Mouse (Mus musculus) monocyte, adult 2 months (primary cell): ENCODE results near the gene Fads3.

ENCODE experiments used
- DNase-seq, 2 experiments: peaks; one replicate each; pipeline ENCODE4 v3.0.0; 2022; ENCODE audit warnings: low spot score in 2 of 2, low read depth in 1 of 2

Gene Fads3

DNA sequence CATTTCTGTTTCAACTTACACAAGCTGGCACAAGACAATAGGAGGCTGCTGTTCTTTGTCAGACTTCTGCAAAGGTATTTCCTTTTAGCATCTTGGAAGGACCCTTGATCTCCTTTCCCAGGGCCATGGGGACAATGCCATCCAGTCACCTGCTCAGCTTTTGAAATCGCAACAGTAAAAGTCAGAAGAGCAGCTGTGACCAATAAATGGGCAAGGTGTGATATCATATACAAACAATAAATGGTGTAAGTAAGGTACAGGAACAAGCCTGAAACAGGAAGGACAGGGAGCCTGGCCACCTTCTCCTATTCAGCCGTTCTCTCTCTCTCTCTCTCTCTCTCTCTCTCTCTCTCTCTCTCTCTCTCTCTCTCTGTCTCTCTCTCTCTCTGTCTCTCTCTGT lies 9.1 kb downstream of the Fads3 start:
- no peak for DNase-seq

DNA sequence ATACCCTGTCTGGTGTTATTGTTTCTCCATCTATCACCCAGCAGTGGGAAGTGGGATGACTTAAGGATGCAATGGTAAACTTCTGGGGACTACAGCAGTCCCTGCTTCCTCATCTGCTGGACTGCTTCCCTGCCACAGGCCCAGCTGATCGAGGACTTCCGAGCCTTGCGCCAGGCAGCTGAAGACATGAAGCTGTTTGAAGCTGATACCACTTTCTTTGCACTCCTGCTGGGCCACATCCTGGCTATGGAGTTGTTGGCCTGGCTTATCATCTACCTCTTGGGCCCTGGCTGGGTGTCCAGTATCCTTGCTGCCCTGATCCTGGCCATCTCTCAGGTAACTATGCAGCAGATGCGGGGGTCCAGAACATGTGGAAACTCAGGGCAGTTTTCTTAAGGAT lies 11.3 kb downstream of the Fads3 start:
- DNase-seq, result no peak

DNA sequence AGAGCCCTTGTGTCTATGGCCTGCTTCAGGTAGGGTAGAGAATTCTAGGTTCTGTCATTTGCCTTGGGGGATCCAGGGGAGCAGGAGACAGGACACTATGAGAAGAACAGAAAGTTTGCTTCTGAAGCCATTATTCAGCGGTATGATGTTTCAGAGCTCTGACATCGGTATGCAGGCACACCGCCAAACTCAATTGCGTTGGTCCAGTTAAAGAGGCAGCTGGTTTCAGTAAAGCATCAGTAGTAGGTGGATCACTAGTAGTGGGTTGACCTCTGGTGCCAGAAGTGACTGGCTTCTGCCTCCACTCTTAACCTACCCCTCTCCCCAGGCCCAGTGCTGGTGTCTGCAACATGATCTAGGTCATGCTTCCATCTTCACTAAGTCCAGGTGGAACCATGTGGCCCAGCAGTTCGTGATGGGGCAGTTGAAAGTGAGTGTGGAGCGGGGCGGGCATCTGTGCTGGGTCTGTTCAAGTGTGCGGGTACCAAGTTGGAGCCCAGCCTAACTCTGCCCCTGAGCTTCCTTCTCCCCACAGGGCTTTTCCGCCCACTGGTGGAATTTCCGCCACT lies 12.4 kb downstream of the Fads3 start:
- DNase-seq, result no peak

DNA sequence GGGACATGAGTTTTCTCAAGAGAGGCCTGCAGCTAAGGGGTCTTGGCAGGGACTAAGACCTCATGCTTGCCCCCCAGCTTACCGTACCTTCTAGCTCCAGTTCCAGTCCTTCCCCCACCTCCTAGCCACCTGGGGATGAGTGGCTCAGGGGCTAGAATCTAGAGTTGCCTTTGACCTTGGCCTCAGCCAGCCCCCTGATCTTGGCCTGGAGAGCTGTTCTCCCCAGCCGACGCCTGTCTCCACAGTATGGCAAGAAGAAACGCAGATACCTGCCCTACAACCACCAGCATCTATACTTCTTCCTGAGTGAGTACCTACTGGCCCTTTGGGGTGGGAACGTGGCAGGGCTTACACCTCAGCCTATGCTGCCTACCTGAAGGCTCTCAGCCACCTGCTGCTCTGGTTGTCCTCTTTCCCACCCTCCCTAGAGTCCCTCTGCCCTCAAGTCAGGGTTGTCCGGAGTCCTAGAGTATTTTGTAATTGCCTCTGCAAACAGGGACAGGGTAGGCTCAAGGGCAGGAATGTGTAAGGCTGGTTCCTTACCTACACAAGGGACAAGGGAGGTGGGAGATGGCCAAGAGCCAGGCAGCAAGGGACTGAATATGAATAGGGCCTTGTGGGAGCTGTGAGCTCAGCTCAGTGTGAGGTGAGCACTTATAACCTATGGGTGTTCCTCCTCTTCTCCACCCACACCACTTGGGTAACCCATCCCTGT lies 13.1 kb downstream of the Fads3 start:
- DNase-seq, result no peak

DNA sequence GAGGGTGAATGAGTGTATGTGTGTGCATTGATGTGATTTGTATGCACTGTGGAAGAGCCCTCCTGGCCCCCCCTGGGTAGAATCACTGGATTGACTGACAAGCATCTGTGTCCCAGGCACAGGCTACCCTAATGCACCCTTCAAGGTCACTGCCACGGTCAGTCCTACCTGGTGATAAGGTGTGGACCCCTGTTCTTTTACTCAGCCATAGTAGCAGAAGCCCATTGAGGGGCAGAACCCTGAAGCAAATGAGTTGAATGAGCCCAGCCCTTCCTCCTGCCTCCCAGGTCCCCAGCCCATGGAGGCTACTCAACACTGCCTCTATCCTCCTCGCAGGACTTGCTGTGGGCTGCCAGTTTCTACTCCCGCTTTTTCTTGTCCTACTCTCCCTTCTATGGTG lies 13.9 kb downstream of the Fads3 start:
- DNase-seq, result no peak

DNA sequence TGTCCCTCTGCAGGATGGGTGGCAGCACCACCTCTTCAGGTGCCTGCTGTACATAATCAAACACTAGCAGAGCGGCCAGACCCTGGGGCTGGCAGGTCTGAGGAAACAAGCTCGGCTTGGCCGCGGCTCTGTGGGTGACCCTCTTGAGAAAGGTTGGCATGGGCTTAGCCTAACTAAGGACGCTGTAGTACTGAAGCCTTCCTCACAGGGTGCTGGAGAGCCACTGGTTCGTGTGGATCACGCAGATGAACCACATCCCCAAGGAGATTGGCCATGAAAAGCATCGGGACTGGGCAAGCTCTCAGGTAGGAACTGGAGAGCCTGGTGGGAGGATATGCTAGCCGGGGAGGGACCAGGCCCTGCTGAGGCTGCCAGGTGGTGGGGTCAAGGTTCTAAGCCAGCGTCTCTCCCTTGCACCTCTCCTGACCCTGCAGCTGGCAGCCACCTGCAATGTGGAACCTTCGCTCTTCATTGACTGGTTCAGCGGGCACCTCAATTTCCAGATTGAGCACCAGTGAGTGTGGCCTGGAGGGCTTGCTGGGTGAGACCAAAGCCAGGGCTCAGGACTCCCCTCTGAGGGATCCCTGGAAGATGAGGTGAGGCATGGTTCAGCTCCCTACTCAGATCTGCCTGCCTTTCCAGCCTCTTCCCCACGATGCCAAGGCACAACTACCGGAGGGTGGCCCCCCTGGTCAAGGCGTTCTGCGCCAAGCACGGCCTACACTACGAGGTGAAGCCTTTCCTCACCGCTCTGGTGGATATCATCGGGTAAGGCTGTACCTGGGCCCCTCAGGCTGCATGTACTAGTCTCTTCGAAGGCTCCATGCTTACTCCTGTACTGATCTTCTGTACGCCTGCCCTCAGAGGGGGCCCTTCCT lies 14.7 kb downstream of the Fads3 start:
- DNase-seq, result no peak

DNA sequence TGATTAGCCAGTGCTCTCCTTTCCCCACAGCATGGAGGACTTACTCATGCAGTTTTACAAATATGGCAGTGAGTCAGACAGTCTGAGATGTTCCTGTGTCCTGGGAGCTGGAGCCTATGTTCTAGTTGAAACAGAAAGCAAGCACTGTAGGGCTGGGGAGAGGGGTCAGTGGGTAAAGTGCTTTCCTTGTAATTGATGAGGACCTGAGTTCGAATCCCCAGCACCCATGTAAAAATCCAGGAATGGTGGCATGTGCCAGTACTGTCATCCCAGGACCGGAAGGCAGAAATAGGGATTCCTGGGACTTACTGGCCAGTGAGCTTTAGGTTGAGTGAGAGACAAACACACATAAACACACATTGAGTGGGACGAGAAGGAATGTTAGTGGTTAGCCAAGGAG lies 15.3 kb downstream of the Fads3 start:
- DNase-seq, result no peak

DNA sequence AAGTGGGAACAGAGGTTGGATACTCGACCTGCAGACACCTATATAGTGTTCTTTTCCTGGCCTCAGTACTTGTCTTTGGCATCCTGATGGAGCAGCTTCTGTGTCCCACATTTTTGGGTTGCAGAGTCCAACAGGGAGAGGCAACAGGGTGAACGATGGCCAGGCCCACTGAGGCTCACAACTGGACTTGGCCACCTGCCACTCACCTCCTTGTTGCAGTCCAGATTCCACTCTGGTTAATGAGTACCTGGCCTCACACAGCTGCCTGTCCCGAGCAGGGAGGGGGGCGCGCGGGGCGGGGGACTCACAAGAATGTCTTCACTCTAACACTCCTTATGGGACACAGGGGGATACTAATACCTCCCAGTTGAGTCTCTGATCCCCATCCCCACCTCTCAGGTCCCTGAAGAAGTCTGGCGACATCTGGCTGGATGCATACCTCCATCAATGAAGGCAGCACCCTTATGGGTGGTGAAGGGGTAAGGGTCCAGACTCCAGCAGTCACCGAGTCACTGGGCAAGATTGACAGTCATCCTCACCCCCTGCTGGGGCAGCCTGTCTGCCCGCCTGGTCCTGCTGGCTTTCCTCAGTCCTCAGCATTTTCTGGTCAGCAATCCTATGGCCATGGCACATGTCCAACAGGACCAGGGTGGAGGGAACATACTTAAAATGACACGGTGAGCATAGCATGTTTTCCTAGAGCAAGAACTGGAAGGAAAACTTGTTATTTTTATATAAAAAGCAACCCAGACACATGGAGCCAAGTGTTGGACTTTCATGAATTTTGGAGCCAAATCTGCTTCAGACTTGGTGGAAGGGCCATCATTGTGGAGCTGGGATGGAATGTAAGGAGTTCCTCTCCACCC lies 16.4 kb downstream of the Fads3 start:
- no peak for DNase-seq

DNA sequence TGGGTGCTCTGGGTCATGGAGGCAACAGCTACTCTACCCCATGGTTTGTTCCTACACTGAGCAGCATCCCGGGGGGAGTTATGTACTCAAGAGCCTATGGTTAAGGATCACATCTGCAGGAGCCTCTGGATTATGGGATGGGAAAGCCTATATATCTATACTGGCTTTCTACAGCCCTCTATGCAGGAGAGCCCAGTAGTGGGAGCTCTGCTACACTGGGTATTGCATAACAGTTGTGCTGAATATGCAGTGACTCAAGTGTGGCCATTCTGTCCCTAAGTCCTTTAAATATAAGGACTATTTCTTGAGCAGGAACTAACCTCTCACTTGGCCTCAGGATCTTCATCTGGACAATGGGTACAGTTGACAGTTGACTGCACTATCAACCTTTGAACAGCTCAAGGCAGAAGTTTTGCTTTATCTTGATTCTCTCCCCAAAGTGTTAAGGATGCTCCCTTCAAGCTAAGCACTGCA lies 17.0 kb downstream of the Fads3 start:
- DNase-seq, result no peak

DNA sequence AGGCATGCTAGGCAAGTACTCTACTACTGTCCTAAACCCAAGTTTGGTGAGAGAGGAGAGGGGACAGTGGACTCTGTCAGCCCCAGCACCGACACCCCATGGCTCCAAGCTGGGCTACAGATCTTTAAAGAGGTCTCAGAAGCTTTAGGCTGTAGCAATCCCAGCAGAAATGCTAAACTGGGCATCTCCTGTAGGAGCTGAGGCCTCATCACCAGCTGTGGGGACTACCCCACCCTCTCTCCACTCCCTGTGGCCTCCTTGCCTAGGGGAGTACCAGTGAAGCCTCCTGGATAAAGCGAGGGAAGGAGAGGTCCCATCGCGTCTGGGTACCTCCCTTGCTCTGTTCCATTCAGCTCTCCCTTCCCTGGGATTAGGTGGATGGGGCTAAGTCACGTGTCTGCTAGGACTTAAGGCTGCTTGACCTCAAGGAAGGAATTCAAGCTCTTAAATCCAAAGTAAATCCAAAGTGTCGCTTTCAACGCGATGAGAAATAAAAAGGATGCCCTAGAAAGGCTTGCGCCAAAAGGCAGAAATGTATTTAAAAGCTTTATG lies 17.6 kb downstream of the Fads3 start:
- DNase-seq, result no peak

DNA sequence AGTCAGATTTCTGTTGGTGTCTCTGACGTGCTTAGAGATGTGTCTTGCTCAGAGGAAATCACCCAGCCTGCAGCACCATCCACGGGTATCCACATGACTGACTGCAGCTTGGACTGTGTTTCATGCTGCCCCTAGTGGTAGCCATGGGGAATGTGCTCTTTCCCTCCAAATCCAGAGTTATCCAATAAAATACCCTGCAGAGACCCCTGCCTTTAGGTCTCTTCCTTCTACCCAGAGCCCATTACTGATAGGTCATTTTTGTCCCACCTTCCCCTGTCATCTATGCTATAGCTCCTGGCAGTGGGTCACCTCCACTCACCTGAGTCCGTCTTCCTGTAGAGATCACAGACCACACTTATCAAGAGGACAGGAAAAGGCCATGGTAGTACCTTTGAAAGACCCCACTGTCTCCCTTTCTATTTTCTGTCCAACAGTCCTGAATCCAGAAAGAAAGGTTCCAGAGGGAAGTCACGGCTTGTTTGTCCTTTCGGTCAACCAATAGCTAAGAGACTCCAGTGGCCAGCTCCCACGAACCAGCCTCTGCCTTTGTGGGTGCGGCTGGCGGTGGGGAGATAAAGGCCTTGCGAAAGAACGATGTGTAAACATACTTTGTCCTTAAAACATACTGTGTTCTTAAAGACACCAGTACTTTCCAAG lies 18.7 kb downstream of the Fads3 start:
- DNase-seq, result peak in 1 of 2 experiments; percentile 13

DNA sequence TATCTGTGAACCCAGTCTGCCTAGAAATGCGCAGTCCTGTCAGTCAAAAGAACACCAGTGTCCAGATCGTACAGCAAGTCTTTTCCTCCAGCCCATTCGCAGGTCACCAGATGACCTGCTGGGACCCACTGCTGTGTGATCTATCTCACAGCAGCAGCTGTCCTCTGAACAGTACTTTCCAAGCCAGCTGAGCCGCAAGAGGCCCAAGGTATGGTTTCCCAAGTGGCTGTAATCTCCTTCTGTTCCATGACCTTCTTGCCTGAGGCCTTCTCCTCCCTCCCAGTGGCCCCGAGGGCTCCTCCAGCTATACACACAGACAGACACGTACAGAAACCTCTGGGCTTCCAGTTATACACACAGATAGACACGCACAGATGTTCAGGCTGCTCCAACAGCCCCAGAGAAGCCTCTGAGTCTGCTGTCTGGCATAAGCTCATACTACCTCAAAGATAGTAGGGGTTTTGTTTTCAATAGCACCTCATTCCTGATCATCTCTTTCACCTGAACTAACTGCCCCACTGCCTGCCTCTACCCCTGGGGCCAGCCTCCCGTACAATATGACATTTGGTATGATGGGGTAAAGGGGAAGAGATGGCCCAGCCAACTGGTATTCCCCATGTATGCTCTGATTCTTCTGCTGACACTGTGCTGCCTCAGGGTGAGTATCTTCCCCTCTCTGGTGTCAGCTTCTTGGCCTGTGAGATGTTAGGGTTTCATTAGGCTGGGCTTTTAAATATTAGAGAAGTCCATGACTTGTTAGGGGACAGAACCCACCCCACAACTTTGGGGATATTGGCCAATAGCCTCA lies 19.6 kb downstream of the Fads3 start:
- no peak for DNase-seq

DNA sequence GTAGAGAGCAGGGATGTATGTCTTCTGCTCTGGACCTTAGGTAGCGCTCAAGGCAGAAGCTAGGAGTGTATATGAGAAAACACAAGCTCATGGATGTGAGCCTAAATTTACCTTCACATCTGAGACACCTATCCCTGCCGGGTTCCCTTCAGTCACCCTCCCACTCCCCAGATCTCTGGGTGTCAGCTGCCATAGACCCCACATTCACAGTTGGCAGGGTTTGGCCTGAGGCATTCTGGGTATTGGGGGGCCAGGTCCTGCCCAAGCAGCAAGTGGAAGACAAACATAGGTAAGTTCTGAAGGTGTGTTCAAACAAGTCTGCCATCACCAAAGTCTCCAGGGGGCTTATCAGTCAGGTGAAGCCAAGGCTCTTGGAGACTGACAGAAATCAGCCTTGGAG lies 20.3 kb downstream of the Fads3 start:
- DNase-seq, result no peak

DNA sequence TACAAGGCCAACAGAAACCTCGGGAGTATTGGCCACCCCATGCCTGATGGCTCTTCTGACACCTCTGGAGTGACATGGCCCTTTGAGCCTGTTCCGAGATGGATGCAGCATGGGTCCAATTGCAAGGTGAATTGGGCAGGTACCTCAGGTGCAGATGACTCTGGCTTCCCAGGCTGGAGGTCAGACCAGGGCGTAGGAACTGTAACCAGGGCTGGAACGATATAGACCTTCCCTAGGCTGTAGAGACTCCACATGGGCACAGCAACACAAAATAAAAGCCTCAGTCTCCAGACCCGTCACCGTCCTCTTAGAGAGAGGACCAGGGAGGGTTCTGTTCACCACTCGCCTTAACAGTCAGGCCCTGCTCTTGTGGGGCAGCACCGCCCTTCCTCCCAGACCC lies 20.9 kb downstream of the Fads3 start:
- no peak for DNase-seq

DNA sequence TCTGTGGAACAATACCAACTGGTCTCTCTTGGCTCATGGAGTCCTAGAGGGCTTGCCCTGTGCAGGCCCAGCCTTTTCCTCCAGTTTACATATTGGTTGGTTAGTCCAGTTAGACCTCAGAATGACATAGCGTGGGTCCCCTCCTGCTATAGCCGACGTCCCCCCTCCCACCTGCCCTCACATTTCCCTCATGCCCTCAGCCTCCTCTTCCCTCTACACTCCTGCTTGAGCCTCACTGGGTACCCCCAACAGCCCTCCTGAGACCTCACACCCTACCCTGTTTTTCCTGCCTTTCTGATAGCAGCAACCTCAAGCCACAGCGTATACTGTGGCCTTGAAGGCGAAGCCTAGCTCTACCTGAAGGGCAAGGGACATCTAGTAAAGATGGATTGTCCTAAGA lies 21.5 kb downstream of the Fads3 start:
- DNase-seq, result no peak

DNA sequence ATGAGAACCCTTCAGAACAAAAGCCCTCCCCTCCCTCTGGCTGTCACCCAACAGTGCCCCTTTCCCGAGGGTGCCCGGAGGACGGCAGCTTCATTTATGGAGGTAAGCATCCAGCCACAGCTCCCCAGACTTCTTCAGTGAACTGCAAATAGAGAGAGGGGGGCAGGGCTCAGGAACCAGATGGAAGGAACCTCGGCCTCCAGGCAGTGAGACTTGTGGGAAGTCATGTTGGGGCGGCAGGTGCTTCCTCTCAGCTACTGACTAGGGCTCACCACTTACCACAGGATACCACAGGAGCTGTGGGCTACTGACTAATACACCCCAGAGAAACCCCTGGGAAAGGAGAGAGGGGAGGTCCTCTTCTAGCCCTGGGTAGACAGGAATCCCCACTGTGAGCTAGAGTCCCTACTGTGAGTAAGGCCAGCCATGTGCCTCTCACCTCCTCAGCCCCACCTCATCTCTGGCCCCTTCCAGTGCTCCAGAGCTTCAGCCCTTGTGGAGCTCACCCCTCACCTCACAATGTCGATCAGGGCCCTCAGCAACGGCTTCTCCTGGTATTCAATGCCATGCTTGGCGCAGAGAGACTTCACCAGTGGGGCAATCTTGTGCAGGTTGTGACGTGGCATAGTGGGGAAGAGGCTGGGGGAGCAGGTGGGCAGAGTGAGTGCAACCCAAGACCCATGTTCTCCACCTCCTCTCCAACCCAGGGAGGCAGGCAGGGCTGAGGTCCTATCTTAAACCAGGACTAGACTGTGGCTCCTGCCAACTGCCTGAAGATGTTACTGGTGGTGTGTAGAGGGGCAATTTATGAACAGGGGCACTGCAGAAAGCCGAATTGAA lies 23.0 kb downstream of the Fads3 start:
- no peak for DNase-seq

DNA sequence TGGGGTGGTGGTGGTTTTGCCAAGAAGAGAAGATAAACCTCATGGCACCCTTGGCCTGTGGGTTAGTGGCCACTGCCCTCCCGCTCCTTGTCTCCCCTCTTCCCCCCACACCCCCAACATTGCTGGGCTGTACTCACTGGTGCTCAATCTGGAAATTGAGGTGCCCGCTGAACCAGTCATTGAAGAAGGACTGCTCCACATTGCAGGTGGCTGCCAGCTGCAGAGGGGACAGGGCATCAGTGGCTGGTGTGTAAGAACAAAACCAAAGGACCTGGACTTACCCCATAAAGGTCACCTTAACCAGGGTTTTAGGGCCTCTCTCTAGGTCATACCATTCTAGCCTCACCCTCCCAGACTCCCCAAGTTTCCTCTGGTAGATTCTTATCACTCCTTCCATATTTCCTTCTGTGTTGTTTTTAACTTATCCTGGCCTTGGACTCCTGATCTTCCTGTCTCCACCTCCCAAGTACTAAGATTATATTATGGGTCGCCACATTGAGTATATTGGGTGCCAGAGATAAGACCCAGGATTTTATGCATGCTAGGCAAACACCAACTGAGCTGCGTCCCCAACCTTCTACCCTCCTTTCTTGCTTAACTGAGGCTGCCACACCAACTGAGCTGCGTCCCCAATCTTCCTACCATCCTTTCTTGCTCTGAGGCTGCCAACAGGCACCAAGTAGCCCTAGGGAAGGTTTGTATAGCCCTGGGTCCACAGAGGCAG lies 24.3 kb downstream of the Fads3 start:
- no peak for DNase-seq

DNA sequence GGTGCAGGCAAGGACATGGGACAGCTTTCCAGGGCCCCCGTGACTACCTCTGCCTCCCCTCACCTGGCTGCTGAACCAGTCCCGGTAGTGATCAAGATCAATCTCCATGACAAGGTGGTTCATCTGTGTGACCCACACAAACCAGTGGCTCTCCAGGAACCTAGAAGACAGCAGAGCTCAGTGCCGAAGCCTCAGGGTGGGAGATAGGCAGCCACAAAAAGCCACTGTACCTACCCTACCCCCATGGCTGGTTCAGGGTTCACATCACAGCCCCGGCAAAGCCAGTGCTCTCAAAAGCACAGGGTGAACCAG lies 24.8 kb downstream of the Fads3 start:
- no peak for DNase-seq
